Mouse (Mus musculus) cerebellum, postnatal 36 days (tissue): Measurements from ENCODE around the gene Itgb2.
A peak's percentile ranks its signal among the peaks of the same experiment; 100 is the strongest.

Experiments used
- DNase-seq, 2 experiments: peaks; one replicate each; pipeline ENCODE4 v3.0.0; 2021 to 2022; ENCODE audit warnings: mixed read lengths in 2 of 2

Gene Itgb2

DNA sequence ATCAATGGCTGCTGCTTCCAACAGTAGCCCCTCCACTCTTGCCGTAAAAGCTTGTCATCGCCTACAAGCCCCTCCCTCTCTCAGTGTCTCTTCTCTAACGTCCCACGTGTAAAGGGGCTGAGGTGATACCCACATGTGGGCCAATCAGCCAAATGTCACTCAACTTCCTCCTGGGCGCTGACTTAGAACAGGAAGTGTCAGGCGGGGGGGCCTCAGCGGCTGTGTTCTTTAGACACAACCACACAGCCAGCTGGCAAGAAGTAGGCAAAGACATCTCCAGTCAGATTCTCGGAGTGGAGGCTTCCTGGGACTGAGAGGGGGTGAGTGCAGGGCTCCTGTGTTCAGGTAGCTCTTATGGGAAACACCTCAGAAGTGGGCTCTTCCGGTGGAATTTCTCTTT lies at the start of gene Itgb2:
Gene Itgb2, plus strand, starts transcription at position 113 of the 400 bp plus-strand sequence.
- DNase-seq, result no peak

- no peak for DNase-seq
These were observed 48.2 kb upstream of the Itgb2 start for GRCm38 (mm10) chr10:77481814-77482213.

GRCm38 (mm10) chr10:77484205-77484935 lies 45.7 kb upstream of the Itgb2 start:
- no peak for DNase-seq

GRCm38 (mm10) chr10:77485786-77486185 lies 44.3 kb upstream of the Itgb2 start:
- no peak for DNase-seq

- no peak for DNase-seq
These were observed 41.9 kb upstream of the Itgb2 start for GRCm38 (mm10) chr10:77488168-77488567.

DNA sequence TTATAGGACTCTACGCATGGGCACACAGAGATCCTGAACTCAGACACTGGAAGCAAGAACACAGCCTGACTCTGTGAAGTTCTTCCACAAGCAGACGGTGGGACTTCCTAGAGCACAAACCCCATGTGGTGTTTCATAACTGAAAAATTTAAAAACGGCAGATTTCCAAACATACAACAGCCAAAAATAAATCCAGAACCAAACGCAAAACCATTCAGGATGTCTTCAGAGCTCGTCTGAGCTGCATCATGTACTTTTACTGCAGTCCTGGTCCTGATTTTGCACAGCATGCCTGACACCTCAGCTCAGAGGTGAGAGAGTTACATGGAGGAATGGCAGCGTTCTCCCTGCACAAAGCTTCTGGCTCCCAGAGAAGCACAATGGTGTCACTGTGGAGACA lies 38.5 kb upstream of the Itgb2 start:
- no peak for DNase-seq

GRCm38 (mm10) chr10:77492885-77493284 lies 37.2 kb upstream of the Itgb2 start:
- no peak for DNase-seq

DNA sequence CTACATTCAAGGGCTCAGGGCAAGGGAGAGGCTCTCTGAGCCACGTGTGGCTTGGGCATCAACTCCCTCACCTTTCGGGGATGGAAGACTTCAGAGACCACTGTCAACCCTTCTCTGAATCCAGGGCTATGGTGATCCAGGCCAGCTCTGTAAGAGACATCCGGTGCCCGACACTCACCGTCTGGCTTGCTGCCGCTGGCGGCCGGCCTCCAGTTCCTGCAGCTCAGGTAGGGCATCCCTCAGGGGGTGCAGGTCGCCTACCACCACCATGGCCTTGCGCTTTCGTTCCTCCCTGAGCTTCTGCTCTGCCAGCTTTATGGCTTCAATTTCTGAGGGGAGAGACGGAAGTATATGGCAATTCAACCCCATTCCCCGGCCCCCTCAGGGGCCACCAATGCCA lies 32.9 kb upstream of the Itgb2 start:
- DNase-seq, result peak in 1 of 2 experiments; percentile 44

GRCm38 (mm10) chr10:77498254-77498653 lies 31.8 kb upstream of the Itgb2 start:
- DNase-seq, result no peak

DNA sequence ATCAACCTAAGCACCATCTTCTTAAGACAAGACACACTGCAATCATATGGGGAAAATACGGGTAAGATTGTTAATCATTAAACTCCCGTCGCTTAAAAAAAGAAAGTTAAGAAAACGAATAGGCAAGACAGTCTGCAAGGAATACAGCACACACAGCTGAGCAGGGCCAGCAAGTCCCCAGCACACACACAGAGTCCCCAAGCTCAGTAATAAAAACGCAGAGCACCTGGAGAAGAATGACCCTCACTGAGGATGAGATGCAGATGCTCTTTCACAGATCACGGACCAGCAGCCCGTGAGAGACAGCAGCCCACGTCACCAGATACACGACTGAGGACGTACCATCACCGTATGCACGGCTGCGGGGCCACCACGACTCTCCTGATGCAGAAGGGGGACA lies 29.4 kb upstream of the Itgb2 start:
- DNase-seq, result no peak

GRCm38 (mm10) chr10:77502967-77503922 lies 26.8 kb upstream of the Itgb2 start:
- DNase-seq, result peak in 1 of 2 experiments; percentile 46

DNA sequence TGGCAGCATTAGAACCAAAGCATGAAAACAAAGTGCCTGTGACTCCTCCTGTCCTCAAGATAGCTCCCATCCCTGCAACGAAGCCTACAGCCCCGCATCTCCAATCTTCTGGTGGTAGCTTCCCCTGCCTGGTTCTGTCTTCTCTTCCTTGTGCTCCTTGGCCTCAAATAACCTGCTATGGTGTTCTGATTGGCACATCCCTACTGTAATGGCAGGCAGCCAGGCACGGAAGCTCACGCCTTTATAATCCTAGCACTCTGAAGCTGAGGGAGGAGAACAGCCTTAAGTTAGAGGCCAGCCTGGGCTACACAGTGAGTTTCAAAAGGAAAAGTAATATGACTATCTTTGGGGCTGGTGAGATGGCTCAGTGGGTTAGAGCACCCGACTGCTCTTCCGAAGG lies 25.9 kb upstream of the Itgb2 start:
- DNase-seq, result peak; percentile 59 to 60

GRCm38 (mm10) chr10:77506526-77506925 lies 23.5 kb upstream of the Itgb2 start:
- peak; percentile 79 to 82 for DNase-seq

DNA sequence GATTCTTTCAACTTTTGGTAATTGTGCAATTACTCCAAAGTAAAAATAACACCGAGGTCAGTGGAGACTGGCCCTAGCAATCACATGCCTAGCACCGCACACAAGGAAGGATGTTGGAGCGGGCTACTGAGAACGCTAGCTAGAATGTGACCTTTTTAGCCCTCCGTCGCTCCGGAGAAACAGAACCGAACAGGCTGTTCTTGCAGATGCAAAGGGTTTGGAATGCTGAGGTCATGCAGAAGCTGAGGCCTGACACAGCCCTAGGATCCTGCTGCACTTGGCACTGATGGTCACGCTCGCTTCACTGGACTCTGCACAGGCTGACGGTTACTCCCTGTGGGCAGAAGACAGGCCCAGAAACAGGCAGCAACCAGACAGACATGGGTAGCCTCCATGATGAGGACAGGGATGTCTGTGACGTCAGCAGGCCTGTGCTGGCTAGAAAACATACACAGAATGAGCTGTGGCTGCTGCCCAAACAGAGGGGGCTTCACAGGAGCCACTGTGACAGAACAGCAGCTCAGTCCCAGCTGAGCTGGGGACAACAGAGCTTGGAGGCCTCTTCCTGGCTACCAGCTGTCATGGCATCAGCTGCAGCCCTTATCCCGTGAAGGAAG lies 23.0 kb upstream of the Itgb2 start:
- DNase-seq, result peak in 1 of 2 experiments; percentile 43

DNA sequence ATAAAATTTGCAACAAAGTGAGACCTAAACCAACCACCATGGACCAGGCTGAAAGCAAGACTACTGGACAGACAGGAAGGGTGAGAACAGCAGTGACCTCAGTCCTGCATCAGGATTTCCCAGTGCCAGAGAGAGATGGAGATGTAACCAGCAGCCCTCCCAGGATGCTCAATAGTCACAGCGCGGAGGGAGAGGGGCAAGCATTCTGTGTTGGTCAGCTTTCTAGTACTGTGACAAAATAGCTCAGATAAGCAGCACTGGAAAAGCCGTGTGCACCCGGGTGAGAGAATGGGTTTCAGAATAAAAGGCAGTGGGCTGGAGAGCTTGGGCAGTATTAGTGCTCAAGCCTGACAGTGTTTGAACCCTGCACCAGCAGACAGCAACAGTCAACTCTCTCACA lies 22.3 kb upstream of the Itgb2 start:
- DNase-seq, result no peak

GRCm38 (mm10) chr10:77508744-77509143 lies 21.3 kb upstream of the Itgb2 start:
- DNase-seq, result no peak

- peak; percentile 93 for DNase-seq
These were observed 20.5 kb upstream of the Itgb2 start for GRCm38 (mm10) chr10:77509403-77510187.

DNA sequence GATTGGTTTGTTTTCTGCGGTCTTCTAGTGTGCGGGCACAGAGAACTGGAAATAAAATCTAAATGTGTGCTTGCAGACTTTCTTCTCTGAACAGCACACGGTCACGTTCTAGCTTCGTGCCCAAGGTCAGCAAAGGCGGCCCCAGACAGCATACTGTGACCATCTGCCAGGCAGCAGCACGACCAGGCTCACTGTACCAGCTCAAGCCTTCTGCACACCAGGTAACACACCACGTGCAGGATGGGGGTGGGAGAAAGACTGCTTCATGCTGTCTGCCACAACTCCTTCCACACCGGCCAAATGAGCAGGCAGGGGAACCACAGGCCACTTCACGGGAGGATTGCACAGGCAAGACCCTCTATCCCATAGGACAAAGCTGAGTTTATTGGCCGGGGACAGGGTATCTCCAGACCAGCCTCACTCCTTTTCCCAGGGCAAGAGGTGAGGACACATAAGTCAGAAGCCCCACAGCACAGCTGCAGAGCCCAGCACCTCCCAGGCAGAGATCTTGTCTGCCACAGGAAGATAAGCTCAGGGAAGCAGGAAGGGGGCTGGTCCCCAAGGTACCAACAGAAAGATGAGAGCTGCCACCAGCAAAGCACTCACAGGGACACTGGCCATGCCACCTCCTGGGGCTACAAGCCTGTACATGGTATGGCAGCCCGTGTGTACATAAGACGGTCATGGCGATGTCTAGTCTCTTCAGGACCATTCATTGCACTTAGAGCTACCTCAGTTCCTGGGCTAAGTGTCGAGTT lies 19.6 kb upstream of the Itgb2 start:
- DNase-seq, result peak; percentile 78 to 79

- peak; percentile 92 to 94 for DNase-seq
These were observed 14.4 kb upstream of the Itgb2 start, which contains the start of gene Fam207a for GRCm38 (mm10) chr10:77515385-77516348. Gene Fam207a (minus strand): TSS chr10:77515785.

DNA sequence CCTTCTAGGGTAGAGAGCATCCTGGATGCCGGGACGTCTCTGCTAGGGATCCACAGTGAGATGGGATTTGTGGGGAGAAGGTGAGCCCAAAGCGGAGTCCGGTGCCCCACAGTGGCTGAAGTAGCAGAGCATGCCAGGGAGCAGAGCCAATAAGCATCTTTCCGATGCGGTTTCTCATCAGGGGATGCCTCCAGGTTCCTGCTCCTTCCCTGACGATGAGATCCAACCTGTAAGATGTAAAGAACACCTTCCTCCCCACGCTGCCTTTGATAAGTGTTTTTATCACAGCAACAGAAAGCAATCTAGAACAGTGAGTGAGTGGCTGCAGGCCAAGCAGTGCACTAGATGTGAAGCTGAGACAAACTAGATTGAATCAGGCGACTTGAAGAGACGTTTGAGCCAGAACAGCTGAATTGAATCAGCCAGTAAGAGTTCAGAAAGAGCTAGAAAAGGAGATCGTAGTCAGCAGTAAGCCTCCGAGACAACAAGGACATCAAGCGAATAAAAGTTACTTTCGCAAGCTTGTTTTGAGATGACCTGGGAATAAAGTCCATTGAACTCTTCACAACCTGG lies 13.6 kb upstream of the Itgb2 start:
- DNase-seq, result no peak
